Mouse (Mus musculus) frontal cortex, postnatal 25 days (tissue): Measurements from ENCODE around the gene Rnf185.

Experiments
- DNase-seq, 2 experiments: peaks; one replicate each; pipeline ENCODE4 v3.0.0; 2022; ENCODE audit warnings: low spot score in 2 of 2

The Rnf185 gene

DNA sequence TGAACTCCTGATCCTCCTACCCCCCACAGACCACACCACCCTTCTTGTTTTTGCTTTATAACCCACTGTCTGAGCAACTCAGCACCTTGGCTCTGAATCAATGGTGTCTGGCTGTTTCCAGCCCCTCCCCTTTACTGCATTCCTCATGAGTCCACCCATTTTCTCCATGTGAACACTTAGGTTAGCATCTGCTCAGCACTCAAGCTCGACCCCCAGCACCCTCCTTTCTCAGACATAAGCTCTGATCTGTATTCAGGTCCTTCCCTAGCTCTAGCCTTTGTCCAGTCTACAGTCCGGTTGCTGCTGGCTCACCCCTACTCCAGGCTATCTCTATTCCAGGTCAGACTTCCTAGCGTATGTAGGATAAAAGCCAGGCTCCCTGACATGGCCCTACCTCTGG is 56.1 kb downstream of the Rnf185 start:
- DNase-seq: no peak

DNA sequence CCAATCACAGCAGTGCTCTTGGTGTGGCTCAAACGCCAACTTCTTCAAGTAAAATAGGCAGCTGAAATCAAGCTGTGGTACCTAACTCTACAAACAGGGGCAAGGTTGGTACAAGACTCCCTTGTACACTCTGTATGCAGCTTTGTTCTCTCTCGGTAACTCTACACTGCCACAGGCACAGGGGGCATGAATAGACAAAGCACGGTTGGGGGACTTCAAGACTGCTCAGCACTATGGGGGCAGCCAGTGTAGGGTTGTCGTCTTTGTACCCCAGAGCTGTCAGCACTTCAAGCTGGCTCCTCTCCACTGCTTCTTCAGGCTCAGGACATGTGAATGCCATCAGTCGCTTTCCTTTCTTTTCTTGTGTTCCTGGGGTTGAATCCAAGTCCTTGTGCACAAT is 57.6 kb downstream of the Rnf185 start:
- DNase-seq: no peak

DNA sequence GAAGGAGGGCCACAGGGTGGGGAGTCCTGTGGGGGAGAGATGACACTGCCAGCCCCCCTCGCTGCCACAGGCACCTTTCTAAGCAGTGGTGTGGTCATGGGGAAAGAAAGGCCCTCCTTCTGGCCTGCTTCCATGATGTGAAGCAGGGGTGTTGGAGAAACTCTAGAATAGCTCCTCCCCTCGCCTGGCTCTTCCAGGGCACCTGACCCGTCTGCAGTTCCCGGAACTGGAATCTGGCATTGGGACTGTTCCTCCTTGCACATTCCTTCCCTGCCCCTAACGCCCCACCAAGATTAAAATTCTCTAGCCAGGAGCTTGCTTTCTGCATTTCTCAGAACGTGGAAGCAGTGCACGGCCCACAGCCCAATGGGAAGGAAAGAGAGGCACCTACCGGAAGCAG is 59.6 kb downstream of the Rnf185 start:
- DNase-seq: no peak

DNA sequence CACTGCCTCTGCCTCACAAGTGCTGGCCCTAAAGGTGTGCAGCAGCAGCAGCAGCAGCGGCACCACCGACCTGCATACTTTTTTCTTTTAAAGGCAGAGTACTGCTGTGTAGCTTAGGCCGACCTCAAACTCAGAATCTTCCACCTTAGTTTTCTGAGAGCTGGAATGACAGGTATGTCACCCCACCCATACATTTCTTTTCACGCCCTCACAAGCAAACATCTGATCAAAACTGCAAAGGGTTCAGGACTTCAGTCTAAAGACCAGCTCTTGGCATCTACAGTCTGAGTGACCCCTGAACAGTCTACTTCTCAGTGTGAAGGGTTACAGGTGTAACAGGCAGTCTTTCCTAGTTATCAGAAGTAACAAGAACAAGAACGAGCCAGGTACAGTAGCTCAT is 61.4 kb downstream of the Rnf185 start:
- no peak for DNase-seq

DNA sequence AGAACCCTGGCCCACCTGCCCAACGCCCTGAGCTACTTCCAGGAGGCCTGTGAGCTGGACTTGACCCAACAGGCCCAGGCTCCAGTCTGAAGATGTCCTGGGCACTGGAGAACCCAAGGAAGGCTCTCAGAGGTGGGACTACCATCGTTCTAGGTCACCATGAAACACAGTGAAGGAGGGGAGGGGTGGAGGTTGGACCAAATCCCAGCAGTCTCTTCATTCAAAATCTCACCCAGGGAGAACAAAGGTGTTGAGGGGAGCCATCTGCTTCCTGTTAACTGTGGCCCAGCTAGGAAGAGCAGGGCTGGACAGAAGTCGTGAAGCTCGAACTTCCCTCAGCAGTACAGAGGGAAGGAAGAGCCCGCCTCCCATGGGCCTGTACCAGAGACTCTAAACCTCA is 62.2 kb downstream of the Rnf185 start:
- no peak for DNase-seq

DNA sequence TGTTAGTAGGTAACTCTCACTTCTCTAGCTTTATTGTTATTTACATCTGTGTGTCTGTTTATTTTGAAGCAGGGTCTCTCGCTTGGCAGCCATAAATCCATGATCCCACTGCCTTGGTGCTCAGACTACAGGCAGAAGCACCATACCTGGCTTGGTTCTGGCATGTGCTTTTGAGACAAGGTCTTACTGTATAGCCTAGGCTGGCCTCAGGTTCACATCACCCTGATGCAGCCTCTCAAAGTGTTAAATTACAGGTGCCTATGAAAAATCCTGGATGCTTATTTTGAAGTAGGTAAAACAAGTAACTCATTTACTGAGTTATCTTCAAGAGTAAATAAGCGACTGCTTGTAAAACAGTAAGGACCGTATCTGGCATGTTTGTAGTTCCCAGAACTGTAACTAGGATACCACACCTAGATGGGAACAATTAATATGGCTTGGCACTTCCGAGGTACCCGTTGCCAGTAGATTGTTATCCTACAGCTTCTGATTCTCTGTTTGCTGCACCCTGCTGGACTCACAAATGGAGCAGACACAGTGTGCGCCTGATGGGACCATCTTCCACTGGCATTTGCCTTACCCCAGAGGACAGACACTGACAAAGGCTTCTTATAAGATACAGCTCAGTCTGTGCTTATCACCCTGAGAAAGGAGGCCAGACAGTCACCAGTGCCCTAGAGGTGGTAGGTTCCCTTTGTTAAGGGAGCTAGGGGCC is 64.5 kb downstream of the Rnf185 start:
- no peak for DNase-seq

DNA sequence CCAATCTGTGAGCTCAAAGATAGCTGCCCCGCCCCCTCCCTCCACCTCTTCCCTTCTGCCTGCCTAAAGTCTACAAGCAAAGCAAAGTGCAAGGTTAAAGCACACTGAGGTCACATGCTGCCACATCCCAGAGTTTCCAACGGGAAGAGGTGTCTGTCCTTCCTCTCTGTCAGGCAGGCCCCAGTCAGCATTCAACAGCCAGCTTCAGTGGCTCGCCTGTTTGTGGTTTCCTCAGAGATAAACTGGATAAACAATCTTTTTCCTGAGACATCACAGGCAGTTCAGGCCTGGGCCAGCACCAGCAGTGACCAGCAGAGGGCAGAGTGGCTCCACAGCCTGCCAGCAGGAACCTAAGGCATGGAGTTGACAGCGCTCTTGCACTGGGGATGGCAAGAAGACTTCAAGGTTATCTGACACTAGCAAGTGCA is 65.2 kb downstream of the Rnf185 start:
- DNase-seq: peak; percentile 83

DNA sequence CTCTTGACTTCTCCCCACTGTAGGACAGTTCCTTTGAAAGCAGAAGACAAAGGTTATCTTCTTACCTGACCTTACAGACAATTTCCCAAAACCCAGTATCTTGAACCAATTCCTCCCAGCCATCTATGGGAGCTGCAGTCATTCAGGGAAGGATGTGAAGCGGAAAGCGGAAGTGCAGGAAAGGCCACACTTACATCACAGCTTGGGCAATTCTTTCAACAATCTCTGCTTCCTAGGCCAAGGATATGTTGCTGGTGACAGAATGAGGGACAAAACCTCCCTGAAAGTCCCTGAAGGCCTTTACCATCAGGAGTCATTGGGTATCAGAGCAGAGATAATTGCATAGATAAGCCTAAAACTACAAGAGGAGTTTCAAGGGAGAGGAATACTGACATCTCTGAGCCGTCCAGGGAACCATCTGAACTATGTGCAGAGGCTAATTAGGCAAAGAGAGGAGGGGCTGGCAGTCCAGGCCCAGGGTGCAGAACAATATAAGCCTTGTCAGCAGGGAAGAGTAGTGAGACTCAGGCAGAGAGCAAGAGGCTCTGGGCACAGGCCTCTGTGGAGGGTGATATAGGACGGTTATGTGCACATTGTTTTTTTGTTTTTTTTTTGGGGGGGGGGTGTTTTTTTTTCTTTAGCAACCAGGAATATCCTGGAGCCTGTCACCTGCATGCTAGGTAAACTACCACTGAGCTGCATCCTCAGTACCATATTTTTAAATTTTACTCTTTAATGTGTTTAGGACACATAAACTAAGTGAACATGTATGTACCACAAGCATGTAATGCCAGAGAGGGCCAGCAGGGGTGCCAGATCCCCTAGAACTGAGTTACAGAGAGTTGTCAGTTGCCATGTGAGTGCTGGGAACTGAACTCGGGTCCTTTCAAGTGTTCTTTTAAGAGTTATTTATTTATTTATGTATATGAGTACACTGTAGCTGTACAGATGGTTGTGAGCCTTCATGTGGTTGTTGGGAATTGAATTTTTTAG is 69.3 kb downstream of the Rnf185 start:
- no peak for DNase-seq

DNA sequence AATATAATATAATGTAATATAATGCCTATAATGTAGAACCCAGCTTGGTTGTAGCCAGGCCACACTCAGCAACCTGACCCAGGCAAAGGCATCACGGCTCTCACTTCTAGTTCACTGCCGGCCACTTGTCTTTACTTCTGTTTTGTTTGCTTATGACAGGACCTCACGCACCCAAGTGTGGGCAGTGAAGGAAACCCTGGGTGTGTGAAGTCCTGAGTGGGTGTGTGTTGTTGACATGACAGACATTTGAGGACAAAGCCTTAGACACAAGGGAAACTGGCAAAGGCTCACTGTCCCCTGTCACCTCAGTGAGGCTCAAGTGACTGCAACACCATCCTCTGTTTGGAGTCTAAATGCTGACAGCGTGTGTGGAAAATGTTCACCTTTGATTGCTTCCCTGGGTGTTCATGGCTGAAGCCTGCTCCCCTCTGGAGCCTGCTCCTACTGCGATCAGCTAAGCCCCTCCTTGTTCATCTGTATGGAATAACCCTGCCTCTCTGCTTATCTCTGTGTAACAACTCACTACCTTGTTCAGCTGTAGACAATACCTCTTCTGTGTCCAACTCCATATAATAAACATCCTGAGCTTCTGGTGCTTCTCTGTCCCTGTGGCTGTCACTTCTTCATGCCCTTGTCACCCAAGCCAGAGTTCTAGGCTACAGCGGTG is 70.9 kb downstream of the Rnf185 start:
- DNase-seq: no peak

DNA sequence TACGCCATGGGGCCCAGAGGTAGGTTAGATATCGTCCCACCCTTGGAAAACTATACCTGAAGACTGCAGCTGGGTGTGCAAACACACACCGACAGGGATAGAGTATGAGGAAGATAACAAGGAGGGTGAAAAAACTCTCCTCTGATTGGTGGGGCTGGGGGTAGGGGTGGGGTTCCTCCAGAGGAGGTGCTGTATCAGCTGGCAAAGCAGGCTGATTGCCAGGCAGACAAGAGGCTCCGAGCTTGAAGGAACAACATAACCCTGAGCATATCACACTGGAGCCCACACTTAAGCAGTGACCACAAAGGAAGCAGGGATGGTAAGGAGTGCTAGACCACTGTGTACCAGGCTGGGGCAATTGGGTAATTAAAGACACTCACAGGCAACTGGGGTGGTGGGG is 72.7 kb downstream of the Rnf185 start:
- no peak for DNase-seq

DNA sequence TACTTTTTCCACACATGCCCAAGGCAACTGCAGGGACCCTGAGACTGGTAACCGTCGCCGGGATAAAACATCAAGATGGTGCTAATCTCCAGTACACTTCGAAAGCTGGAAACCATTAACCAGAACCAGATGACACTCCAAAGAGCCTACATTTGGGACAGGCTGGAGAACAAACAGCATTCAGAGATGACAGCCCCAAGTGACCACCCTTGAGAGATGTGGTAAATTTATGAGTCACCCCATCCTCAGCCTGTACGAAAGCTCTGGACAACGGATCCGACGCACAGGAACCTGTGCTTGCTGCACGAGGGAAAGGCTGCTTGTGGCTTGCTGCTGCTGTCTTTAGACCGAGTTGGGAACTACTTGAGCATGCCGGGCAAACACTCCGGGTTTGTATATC is 77.4 kb downstream of the Rnf185 start:
- no peak for DNase-seq

DNA sequence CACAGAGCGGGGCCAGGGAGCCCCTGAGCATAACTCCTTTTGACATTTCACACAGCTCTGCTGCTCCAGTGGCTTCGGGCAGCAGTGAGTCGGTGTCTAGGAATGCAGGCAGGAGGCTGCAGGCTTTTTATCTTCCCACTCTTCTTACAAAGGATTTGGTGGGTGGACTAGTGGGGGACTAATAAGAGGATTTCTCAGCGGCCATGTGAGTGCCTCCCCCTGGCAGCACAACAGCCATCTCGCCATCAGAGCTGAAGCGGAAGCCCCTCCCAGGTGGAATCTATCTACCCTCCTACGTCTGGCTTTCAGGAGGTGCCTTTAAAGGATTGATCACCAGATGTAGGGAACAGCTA is 77.9 kb downstream of the Rnf185 start:
- DNase-seq: no peak

DNA sequence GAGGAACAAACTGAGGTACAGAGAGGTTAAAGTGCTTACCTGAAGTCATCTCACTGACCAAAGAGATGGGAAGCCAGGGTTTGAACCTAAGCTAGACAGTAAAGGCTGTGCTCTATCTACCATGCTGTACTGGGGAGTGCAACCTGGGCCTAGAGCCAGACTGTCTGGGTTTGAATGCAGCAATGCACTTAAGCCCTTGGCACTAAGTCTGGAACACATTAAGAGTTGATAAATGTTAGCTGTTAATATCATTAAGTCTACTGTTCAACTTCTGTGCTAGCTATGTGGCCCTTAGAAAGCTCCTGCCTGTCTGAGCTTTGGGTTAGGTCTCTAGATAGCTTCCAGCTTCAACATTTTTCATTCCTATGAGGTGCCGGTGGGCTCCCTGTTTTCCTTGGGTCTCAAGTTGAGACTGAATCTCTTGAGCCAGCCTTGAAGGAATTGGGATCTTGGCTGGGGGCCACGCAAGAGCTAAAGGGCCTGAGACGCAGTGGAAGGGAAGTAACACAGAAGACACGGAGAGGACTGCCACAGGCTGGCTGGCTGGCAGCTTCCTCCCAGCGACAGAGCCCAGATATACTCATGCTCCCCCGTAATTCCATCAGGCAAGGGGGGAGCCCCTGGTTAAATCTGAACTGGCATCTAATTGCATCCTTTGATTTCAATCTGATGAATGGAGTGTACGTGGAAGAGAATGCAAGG is 78.4 kb downstream of the Rnf185 start:
- no peak for DNase-seq

DNA sequence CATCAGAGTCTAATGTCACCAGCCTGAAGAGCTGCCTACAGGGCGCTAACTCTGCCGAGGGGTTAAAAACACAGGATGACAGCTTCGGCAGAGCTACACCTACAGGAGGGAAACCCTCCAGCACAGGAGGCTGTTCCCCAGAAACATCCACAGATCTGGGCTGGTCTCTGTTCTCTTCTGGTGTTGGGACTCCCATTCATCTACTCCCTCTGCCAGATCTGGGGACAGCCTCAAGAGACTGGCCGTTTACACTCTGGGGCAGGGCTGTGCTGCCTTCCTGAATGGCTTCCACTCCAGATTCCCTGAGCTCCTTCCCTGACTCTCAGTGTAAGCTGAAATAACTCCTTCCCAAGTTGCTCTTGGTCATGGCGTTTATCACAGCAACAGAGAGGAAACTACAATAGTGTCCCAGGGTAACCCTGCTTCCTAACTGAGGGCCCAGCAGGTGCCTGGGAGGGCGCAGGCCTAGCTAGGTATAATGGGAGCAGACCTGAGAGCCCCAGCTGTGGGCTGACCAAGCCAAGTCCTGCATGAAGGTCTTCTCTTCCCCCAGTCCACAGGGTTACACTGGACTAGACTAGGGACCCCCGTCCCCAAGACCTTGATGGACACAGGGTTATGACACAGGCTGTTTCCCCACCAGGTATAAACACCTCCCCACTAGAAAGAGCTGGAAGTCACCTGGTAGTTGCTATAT is 80.4 kb downstream of the Rnf185 start:
- no peak for DNase-seq

DNA sequence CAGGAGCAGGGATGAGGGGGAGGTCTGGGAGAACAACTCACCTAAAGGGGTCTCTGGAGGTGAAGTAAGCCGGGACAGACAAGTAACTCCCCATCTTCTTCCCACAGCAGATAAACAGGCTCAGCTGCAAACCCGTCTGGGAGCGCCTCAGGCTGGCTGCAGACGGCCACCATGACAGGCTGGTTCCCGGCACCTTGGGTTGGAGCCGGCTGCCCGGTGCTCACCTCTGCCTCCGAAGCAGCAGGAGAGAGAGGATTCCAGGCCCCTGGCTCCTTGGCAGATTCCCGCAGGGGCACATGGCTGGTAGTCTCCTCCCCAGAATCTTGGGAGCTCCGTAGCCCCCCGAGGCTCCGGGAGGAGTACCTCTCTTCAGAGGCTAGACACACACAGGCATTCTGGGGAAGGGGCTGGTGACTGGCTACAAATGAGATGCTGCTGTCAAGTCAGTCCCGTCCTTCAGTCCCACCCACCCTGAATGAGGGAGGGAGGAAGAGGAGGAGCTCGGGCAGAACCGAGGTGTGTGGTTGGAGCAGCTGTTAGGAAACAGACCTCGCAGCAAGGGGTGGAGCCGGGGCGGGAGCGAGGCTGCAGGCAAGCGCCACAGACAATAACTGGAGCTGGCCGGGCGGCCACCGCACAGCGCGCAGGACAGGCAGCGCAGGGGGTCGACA is 81.1 kb downstream of the Rnf185 start:
- peak; percentile 49 to 73 for DNase-seq

DNA sequence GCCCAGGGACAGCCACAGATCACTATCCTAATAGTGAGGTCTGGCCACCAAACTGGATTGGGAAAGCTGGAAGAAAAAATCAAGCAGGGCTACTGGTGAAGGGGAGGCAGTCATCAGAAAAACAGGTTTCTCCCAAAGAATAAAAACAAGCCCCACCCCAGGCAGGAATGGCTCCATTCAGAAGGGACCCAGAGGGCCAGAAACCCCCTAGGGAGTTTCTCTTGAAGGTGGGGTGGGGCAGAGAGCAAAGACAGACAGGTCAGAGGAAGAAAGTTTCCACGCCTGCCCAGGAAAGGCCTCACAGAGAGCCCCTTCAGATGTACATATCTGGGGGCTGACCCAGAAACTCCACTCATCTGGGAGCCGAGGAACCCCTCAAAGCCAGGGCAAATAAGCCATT is 82.0 kb downstream of the Rnf185 start:
- no peak for DNase-seq

DNA sequence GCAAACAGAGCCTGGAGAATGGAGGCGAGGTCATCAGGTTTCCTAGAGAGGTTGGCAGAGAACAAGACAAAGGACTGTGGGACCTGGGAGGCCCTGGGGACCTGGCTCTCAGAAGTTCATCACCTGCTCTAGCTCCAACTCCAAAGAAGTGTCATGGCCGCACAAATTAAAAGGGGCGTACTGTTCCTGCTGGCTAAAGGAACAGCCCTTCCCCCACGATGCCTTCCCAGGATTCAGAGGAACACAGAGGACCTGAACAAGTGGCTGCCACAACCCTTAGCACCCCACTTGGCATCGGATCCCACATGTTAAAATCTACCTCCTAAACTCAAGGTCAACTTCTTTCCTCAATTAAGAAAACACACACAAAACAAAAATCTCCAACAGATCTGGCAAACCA is 82.7 kb downstream of the Rnf185 start:
- DNase-seq: no peak

DNA sequence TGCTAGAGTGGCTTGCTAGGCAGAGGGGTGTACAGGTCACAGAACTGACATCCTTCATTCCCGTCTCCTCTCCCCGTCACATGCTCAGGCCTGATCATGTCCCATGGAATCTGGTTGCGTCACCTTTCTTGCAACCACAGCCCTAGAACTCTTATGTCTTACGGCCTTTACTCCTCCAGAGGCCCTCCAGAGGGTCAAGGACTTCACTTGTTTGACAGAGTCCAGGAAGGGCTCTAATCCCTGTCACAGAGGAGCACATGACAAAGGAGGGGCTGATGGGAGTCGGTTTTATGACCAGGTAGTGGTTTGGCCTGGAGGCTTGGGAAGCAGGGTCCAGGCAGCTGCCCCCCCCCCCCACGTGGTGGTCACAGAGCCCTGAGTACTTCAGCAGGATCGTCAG is 83.2 kb downstream of the Rnf185 start:
- no peak for DNase-seq

DNA sequence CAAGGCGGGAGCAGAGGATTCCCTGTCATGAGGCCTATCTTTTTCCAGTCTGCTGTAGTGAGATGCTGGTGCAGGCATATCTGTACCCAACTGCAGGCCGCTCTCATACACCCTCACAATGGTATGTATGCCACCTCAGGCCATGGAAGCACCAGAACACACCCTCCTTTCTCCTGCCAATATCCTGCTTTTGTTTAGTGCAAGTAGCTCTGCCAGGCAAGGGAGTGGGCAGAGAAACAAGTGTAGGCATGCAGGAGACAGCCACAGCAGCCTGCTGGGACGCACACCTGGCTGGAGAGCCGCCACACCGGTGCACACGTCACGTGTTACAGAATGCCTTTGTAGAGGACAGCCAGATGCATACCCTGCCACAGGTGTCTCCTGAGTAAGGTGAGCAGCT is 85.8 kb downstream of the Rnf185 start:
- DNase-seq: no peak
